Mouse (Mus musculus) forebrain, embryonic 12.5 days (tissue): ENCODE data around the gene Rmdn3. TPM values are rescaled to one million over a fixed set of nuclear protein-coding genes. Genes with fewer than 3 reads are reported as not detected.

Experiments used
- ATAC-seq: fragments of 200-750 bp; cut with Nextera tagmentation; 2 replicates; pipeline ENCODE4 v1.8.0; 2017; ENCODE audit warnings: moderate TSS enrichment; ENCODE audit not compliant: low FRiP score
- H3K27ac ChIP-seq: fragments of 300-500 bp; sonication (generic); 2 replicates; pipeline ENCODE4 v1.5.1; 2016; ENCODE audit warnings: mild to moderate bottlenecking
- H3K27me3 ChIP-seq: fragments of 300-500 bp; sonication (generic); 2 replicates; pipeline ENCODE4 v1.6.1; 2016; ENCODE audit warnings: mild to moderate bottlenecking
- H3K36me3 ChIP-seq: fragments of 300-500 bp; sonication (generic); replicated peaks from 2 replicates; pipeline ENCODE4 v1.6.1; 2016; ENCODE audit warnings: mild to moderate bottlenecking
- H3K4me1 ChIP-seq: fragments of 300-500 bp; sonication (generic); 2 replicates; pipeline ENCODE4 v1.6.1; 2016
- H3K4me2 ChIP-seq: fragments of 300-500 bp; sonication (generic); 2 replicates; pipeline ENCODE4 v1.6.1; 2016; ENCODE audit warnings: mild to moderate bottlenecking, moderate library complexity
- H3K4me3 ChIP-seq: fragments of 300-500 bp; sonication (generic); replicated peaks from 2 replicates; pipeline ENCODE4 v1.5.1; 2016; ENCODE audit warnings: mild to moderate bottlenecking
- H3K9ac ChIP-seq: fragments of 300-500 bp; sonication (generic); 2 replicates; pipeline ENCODE4 v1.6.1; 2016; ENCODE audit warnings: mild to moderate bottlenecking
- H3K9me3 ChIP-seq: fragments of 300-500 bp; sonication (generic); 2 replicates; pipeline ENCODE4 v1.6.1; 2016
- WGBS: fragments of 180-500 bp; shearing (Covaris S2); methylation state at CpG from one replicate; pipeline ENCODE4 v1.1.7; 2016; 5-methylcytosine and 5-hydroxymethylcytosine counted together
- polyA plus RNA-seq: library from polyadenylated mRNA; unstranded; fragments of >200 nt; fragmentation: Nextera tagmentation; extraction: Ambion mirVana; gene quantifications from 2 replicates; pipeline ENCODE4 v1.2.1, GENCODE M21; 2016

The Rmdn3 gene
- polyA plus RNA-seq, 1 experiment from 2014 or later, result 43.6 TPM

DNA sequence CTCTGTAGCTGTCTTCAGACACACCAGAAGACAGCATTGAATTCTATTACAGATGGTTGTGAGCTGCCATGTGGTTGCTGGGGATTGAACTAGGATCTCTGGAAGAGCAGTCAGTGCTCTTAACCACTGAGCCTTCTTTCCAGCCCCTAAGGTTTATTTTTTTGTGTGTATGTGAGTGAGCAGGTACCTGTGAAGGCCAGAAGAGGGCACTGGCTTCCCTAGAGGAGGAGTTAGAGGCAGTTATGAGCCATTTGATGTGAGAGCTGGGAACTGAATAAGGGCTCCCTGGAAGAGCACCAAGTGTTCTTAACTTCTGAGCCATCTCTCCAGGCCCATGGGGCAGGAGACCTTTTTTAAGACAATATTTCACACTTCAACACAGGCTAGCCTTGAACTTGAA, 8.6 kb upstream of the Rmdn3 start:
- Histone ChIP-seq H3K27ac (no peak overlapping the region), H3K4me2 (no peak overlapping the region), H3K36me3 (no peaks in the 10 kb centered on the region), H3K27me3 (peaks cover 61% of the 10 kb centered on the region), H3K9me3 (no peaks in the 10 kb centered on the region), H3K4me3 (no peak overlapping the region), H3K4me1 (peaks cover 16% of the 10 kb centered on the region), H3K9ac (no peak overlapping the region)
- ATAC-seq, result no peak

DNA sequence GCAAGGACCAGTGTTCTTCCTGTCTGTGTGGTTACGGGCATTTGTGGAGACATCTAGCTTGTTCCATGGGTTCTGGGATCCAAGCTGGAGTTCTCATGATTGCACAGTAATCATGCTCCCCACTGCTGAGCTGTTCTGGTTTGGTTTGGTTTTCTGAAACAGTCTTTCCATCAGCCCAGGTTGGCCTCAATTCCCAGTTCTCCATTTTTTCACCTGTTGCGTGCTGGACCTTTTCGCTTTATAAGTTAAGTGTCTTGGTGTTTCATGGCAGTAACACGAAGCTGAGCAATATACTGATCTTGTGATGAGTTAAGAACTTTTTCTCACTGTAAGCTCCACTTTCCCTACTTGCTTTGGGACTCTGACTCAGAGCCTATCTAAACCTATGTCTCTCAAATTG, 7.2 kb upstream of the Rmdn3 start:
- WGBS, result 84% methylated on average over 4 of the region's 4 CpGs
- ATAC-seq, result no peak

DNA sequence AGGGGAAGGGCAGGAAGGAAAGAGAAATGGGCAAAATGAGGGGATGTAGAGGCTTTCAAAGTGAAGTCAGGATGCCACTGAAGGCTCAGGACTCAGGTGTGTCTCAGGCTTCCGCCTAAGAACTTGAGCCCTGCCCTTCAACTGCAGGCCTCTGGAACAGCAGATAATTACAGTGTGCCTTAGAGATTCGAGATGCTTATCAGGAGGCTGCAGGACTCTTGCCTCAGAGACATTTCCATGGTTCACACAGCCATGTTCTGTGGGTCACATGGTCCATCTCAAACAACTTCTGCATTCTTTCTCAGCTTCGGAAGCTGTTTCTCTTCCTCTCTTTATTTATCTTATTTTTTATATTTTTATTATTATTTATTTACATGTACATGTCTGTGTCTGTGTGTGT, 6.3 kb upstream of the Rmdn3 start:
- Histone ChIP-seq H3K4me2 (no peak overlapping the region), H3K27ac (no peak overlapping the region), H3K4me3 (no peak overlapping the region), H3K36me3 (no peaks in the 10 kb centered on the region), H3K9ac (no peak overlapping the region), H3K4me1 (peaks cover 16% of the 10 kb centered on the region), H3K9me3 (no peaks in the 10 kb centered on the region), H3K27me3 (peaks cover 44% of the 10 kb centered on the region)
- no peak for ATAC-seq
- 73% methylated on average over 3 of the region's 3 CpGs for WGBS

More for the DNA sequence above, 7.2 kb upstream of the Rmdn3 start:
- Histone ChIP-seq H3K4me2 (no peak overlapping the region), H3K9ac (no peak overlapping the region), H3K4me3 (no peak overlapping the region), H3K27me3 (peaks cover 52% of the 10 kb centered on the region), H3K4me1 (peaks cover 16% of the 10 kb centered on the region), H3K36me3 (no peaks in the 10 kb centered on the region), H3K27ac (no peak overlapping the region), H3K9me3 (no peaks in the 10 kb centered on the region)

DNA sequence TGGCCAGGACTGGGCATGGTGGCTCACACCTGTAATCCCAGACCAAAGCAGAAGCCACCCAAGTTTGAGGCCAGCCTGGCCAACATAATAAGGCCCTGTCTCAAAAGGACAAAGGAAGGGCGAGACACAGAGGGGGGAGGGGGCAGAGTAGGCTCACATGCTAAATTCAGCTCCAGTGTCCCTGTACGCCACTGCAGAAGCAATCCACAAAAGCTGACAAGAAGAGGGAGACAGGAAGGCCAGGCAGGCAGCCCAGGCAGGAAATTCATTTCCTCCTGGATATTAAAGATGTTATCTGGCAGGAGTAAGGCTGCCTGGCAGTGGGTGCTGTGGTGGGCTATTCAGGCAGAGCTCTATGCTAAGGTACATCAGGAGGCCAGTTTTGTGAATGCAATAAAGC, 4.4 kb upstream of the Rmdn3 start:
- no peaks in the 10 kb centered on the region for H3K9me3 ChIP-seq
- H3K27me3 ChIP-seq, result peaks cover 25% of the 10 kb centered on the region
- no peak overlapping the region for H3K4me2 ChIP-seq
- H3K27ac ChIP-seq, result no peak overlapping the region
- 22% methylated on average over 2 of the region's 2 CpGs for WGBS
- no peaks in the 10 kb centered on the region for H3K36me3 ChIP-seq
- peaks cover 5% of the 10 kb centered on the region for H3K4me1 ChIP-seq
- H3K9ac ChIP-seq, result no peak overlapping the region
- H3K4me3 ChIP-seq, result no peak overlapping the region
- ATAC-seq, result no peak

DNA sequence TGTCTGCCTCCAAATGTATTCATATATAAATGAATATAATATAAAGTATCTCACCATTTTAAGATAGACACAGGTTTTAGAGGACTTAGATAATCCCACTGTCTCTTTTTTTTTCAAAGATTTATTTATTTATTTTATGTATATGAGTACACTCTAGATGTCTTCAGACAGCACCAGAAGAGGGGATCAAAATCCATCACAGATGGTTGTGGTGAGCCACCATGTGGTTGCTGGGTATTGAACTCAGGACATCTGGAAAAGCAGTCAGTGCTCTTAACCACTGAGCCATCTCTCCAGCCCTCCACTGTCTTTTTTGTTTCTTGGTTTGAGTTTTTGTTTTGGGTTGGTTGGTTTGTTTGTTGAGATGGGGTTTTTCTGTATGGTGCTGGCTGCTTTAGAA, 1.0 kb upstream of the Rmdn3 start:
- no peak overlapping the region for H3K27ac ChIP-seq
- H3K27me3 ChIP-seq, result 0 out of 2 replicates have a peak, but pooled peaks cover 4% of the 10 kb centered on the region
- no peaks in the 10 kb centered on the region for H3K9me3 ChIP-seq
- H3K4me2 ChIP-seq, result no peak overlapping the region
- peaks cover 13% of the 10 kb centered on the region for H3K36me3 ChIP-seq
- H3K4me3 ChIP-seq, result no peak overlapping the region
- H3K4me1 ChIP-seq, result peaks cover 18% of the 10 kb centered on the region
- no peak overlapping the region for H3K9ac ChIP-seq
- ATAC-seq, result no peak

DNA sequence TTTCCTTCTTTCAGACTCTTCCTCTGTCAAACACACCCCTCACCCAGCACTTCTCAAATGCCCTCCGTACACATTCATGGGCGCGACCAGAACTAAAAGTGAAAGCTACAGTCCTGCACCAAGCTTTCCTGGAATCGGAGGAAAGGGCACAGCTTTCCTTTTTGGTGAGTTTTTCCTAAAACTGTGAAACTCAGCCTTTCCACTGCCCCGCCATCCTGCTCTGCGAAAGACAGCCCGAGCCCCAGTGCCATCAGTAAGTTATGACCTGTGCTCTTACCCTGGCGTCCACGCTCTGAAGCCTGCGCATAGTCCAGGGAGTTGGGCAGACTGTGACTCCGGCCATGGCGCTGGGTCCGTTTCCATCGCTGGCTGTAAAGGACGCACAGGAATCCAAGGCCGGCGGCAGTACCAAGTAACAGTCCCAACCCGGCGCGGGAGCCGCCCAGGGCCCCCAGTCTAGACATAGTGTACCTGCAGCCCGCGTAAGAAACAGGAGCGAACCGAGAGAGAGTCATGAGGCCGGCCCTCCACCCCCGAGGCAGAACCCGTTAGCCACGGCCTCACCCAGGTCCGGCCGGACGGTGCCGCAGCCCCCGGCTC, 653 bp downstream of the Rmdn3 start:
- H3K27ac ChIP-seq, result peak overlapping the region; percentile 50; the same call in 1 of the 2 replicates

DNA sequence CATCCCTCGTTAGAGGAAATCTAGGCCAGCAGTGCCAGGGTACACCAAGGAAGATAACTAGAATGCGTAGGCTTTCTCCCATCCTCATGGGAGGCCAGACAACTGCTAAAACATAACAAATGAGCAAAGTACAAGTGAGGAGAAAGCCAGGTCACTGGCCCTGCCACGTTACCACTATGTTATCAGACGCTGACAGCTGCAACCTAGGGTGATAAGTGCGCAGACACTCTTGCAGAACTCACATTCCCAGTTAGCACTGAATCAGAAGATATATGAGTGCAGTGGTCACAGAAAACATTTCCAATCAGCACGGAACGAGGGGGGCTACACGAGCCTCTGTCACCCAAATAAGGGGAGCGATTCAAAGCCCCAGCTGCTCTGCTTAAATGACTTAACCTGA, 1.4 kb downstream of the Rmdn3 start:
- 0 out of 2 replicates have a peak, but pooled peaks cover 4% of the 10 kb centered on the region for H3K27me3 ChIP-seq
- no peaks in the 10 kb centered on the region for H3K9me3 ChIP-seq
- H3K9ac ChIP-seq, result no peak overlapping the region
- no peak overlapping the region for H3K27ac ChIP-seq
- peak overlapping the region; percentile 93 for H3K4me2 ChIP-seq
- H3K36me3 ChIP-seq, result peaks cover 38% of the 10 kb centered on the region
- H3K4me3 ChIP-seq, result peak overlapping the region; percentile 99
- no peak for ATAC-seq
- H3K4me1 ChIP-seq, result peaks cover 18% of the 10 kb centered on the region
- WGBS, result 87% methylated on average over 9 of the region's 9 CpGs

More for the DNA sequence above, 653 bp downstream of the Rmdn3 start:
- Histone ChIP-seq H3K4me1 (peaks cover 18% of the 10 kb centered on the region), H3K36me3 (peaks cover 30% of the 10 kb centered on the region), H3K9ac (peak overlapping the region; percentile 94), H3K9me3 (no peaks in the 10 kb centered on the region), H3K27me3 (0 out of 2 replicates have a peak, but pooled peaks cover 4% of the 10 kb centered on the region), H3K4me2 (peak overlapping the region; percentile 93), H3K4me3 (peak overlapping the region; percentile 99)
- 9% methylated on average over 33 of the region's 34 CpGs for WGBS
- ATAC-seq, result no peak

DNA sequence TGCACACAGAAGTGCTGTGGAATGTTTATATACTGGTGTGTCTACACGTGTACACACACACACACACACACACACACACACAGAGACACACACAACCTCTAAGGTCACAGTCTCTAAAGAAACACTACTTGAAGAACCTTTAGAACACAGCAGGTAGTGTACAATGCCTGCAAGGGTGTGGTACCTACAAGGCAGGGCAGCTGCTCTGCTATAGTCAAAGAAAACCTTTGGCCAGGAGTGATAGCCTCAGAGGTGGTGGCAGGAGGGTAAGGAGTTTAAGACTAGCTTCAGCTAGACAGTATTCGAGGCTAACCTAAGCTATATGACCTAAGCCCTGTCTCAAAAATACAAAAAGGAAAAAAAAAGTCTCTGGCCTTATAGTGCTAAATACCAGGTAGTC, 2.2 kb downstream of the Rmdn3 start:
- ATAC-seq, result no peak
- Histone ChIP-seq H3K9me3 (no peaks in the 10 kb centered on the region), H3K27ac (no peak overlapping the region), H3K9ac (no peak overlapping the region), H3K4me2 (no peak overlapping the region), H3K36me3 (peaks cover 45% of the 10 kb centered on the region), H3K27me3 (no peaks in the 10 kb centered on the region), H3K4me3 (no peak overlapping the region), H3K4me1 (peaks cover 18% of the 10 kb centered on the region)
- WGBS, result 85% methylated on average over 2 of the region's 2 CpGs

DNA sequence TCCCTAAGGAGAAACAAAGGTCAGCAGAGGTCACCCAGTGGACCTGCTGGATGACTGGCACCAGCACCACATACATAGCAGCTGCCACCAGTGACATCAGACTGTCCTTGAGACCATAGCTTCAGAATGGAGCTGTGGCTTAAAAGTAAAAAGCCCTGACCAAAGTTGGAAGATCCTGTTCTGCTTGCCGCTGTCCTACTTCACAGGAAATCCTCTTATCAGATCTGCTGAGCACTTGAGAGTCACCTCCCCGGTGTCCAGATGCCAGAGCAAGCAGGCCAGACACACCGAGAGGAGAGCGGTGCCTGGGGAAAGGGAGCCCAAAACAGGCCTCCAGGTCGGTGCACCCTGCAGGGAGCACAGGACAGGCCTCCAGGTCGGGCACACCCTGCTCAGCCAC, 4.6 kb downstream of the Rmdn3 start:
- ATAC-seq, result no peak
- peaks cover 69% of the 10 kb centered on the region for H3K36me3 ChIP-seq
- no peak overlapping the region for H3K9ac ChIP-seq
- H3K27ac ChIP-seq, result no peak overlapping the region
- H3K4me2 ChIP-seq, result no peak overlapping the region
- WGBS, result 86% methylated on average over 6 of the region's 6 CpGs
- H3K4me1 ChIP-seq, result peaks cover 14% of the 10 kb centered on the region
- no peaks in the 10 kb centered on the region for H3K9me3 ChIP-seq
- H3K27me3 ChIP-seq, result no peaks in the 10 kb centered on the region
- no peak overlapping the region for H3K4me3 ChIP-seq

DNA sequence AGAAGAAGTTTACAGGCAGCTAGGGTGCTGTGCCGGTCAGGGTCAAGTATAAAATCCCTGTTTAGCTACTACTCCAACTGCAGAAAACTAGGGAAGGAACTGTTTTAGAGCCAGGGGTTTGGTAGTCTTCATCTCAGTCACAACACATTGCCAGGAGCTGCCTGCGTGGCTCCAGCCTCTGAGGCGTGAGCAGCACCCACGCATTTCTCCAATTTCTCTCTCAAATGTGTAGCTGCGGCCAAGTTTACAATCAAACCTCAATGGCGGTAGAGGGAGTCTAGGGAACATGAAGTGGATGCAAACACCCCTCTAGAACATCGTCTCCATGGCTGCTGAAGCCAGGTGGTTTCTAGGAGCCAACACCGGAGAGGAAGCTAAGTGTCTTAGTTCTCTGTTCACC, 9.1 kb downstream of the Rmdn3 start:
- H3K27me3 ChIP-seq, result no peaks in the 10 kb centered on the region
- no peaks in the 10 kb centered on the region for H3K4me1 ChIP-seq
- H3K9ac ChIP-seq, result no peak overlapping the region
- ATAC-seq, result no peak
- no peak overlapping the region for H3K4me2 ChIP-seq
- no peaks in the 10 kb centered on the region for H3K9me3 ChIP-seq
- 90% methylated on average over 8 of the region's 8 CpGs for WGBS
- no peak overlapping the region for H3K4me3 ChIP-seq
- H3K27ac ChIP-seq, result no peak overlapping the region
- H3K36me3 ChIP-seq, result peaks cover 91% of the 10 kb centered on the region

DNA sequence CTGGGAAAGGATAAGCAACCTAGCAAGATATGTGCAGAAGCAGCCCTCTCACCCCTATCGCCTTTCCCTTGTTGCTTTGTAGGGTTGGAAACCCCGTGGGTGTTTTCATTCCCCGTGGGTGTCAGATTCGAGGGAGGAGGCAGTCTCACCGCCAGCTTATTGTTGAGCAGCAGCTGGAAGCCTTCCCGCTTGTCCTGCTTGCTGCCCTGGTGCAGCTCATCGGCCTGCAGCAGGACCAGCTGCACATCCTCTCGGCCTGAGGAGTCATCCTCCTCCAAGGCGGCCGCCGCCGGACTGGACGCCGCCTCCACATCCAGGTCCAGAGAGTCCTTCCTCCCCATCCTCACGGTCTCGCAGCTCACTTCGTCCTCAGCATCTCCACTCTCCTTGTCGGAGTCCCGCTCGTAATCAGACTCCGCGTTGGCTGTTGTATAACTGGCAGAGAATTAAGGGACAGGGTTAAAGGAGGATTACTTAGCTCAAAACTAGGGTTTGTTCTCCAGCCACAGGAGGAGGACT, 9.6 kb downstream of the Rmdn3 start:
- ATAC-seq, result no peak
- Histone ChIP-seq H3K4me2 (no peak overlapping the region), H3K27ac (no peak overlapping the region), H3K9ac (no peak overlapping the region), H3K4me1 (no peaks in the 10 kb centered on the region), H3K9me3 (no peaks in the 10 kb centered on the region), H3K4me3 (no peak overlapping the region), H3K27me3 (no peaks in the 10 kb centered on the region), H3K36me3 (peaks cover 91% of the 10 kb centered on the region)
- WGBS, result 86% methylated on average over 22 of the region's 22 CpGs

DNA sequence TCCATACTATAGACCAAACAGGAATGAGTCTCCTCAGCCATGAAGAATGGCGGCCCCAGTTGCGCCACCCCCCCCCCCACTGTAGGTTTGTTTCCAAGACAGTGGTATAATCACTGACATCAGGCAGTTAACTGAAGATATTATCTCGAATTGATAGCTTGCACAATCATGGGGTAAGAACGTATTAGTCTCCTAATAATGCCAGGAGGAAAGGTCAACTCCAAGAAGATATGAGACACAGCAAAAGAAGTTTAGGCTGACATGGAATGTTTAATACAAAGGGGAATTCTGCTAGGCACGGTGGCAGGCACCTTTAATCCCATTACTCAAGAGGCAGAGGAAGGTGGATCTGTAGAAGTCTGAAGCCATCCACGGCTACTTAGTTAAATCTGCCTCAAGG, 10.4 kb downstream of the Rmdn3 start:
- H3K27ac ChIP-seq, result no peak overlapping the region
- H3K4me1 ChIP-seq, result no peaks in the 10 kb centered on the region
- peaks cover 91% of the 10 kb centered on the region for H3K36me3 ChIP-seq
- no peak overlapping the region for H3K4me2 ChIP-seq
- no peaks in the 10 kb centered on the region for H3K27me3 ChIP-seq
- no peak overlapping the region for H3K4me3 ChIP-seq
- no peaks in the 10 kb centered on the region for H3K9me3 ChIP-seq
- ATAC-seq, result no peak
- no peak overlapping the region for H3K9ac ChIP-seq
- 88% methylated on average over 6 of the region's 6 CpGs for WGBS

DNA sequence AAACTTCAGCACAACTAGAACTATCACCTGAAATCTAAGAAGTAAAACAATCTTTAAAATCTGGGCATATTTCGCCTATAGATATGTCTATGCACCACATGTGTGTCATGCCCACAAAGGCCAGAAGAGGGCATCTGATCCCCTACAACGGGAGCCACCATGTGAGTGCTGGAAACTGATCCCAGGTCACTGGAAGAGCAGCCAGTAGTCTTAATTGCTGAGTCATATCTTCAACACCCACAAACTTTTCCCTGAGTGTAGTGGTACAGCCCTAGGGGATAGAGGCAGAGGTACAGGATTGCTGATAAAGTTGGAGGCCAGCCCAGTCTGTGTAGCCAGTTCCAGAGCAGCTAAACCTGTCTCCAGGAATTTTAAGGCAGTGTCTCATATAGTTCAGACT, 11.6 kb downstream of the Rmdn3 start:
- Histone ChIP-seq H3K27me3 (no peaks in the 10 kb centered on the region), H3K4me2 (no peak overlapping the region), H3K9me3 (no peaks in the 10 kb centered on the region), H3K4me3 (no peak overlapping the region), H3K4me1 (no peaks in the 10 kb centered on the region), H3K27ac (no peak overlapping the region), H3K9ac (no peak overlapping the region), H3K36me3 (peaks cover 91% of the 10 kb centered on the region)
- ATAC-seq, result no peak
- 85% methylated on average over 2 of the region's 2 CpGs for WGBS
